Mouse (Mus musculus): ENCODE measurements around the gene Canx. TPM values are rescaled to one million over a fixed set of nuclear protein-coding genes. Genes with fewer than 3 reads are reported as not detected.
"Not testable (repeated sequence)": the region's sequence is repeated elsewhere in the genome, so short reads cannot be mapped to it uniquely, and the experiment has no call there.

Canx gene
- polyA plus RNA-seq, 1 experiment from 2014 or later: 267 TPM

DNA sequence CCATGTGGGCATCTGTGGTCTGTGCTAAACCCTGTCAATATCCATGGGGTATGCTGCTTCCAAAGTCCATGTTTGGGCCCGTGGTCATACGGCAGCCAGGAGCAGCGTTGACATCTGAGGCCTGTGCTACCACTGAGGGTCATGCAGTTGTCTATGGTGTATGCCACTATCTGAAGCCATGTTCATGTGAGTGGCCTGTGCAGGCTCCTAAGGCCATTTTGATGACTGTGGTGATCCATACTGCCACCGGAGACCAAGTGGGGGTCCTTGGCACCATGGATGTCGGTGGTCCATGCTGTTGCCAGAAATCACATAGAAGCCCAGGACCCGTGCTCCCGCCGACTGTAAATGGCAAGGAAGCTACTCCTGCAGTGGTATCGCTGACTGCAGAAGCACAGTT, 42.1 kb upstream of the Canx start:
- Histone ChIP-seq H3K9me3 (ENCODE audit: control insufficient read depth, low read length) (no peaks in the 10 kb centered on the region), H3K27me3 (replicated peaks; ENCODE audit: control insufficient read depth, insufficient read depth, low read length) (no peaks in the 10 kb centered on the region), H3K4me1 (replicated peaks; ENCODE audit: control insufficient read depth, insufficient read depth, low read length) (no peaks in the 10 kb centered on the region), H3K9ac (ENCODE audit: low read depth, low read length) (no peak overlapping the region), H3K4me3 (ENCODE audit: low read depth, low read length) (no peak overlapping the region), H3K4me2 (no peak overlapping the region), H3K27ac (ENCODE audit: low read depth, low read length) (no peak overlapping the region), H3K36me3 (ENCODE audit: control insufficient read depth, insufficient read depth, low read length) (no peaks in the 10 kb centered on the region)
- no peak for DNase-seq (ENCODE audit: low spot score)
- ATAC-seq (replicated peaks; ENCODE audit: low FRiP score): no peak
- WGBS: 88% methylated on average over 9 of the region's 9 CpGs

DNA sequence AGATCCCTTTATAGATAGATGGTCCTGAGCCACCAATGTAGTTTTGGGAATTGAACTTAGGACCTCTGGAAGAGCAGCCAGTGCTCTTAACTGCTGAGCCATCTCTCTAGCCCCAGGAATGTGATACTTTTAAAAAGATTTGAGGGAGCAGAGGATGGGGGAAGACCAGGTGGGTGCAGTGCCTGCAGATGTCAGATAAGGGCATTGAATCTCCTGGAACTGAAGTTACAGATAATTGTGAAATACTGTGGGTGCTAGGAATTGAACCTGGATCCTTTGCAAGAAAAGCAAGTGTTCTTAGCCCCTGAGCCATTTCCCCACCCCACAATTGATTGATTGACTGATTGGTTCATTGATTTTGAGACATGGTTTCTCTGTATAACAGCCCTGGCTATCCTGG, 39.8 kb upstream of the Canx start:
- Histone ChIP-seq H3K4me3 (ENCODE audit: low read depth, low read length) (no peak overlapping the region), H3K4me2 (no peak overlapping the region), H3K36me3 (ENCODE audit: control insufficient read depth, insufficient read depth, low read length) (no peaks in the 10 kb centered on the region), H3K9me3 (ENCODE audit: control insufficient read depth, low read length) (no peaks in the 10 kb centered on the region), H3K9ac (ENCODE audit: low read depth, low read length) (no peak overlapping the region), H3K27ac (ENCODE audit: low read depth, low read length) (no peak overlapping the region), H3K4me1 (replicated peaks; ENCODE audit: control insufficient read depth, insufficient read depth, low read length) (no peaks in the 10 kb centered on the region), H3K27me3 (replicated peaks; ENCODE audit: control insufficient read depth, insufficient read depth, low read length) (0 out of 2 replicates have a peak, but pooled peaks cover 3% of the 10 kb centered on the region)
- no peak for DNase-seq (ENCODE audit: low spot score)
- no peak for ATAC-seq (replicated peaks; ENCODE audit: low FRiP score)

DNA sequence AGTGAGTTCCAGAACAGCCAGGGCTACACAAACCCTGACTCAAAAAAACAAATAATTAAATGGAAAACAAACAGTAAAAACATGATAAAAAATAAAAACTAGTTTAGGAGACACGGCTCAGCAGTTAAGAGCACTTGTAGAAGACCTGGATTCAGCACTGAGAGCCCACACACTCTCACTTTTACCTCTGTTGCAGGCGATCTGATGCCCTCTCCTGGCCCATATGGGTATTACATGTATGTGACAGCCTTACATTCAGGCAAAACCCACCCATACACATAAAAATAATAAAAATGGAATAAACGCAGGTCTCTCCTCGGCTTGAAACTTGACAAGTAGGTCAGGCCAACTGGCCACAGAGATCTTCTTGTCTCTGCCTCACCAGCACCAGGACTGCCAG, 39.1 kb upstream of the Canx start:
- H3K27ac ChIP-seq (ENCODE audit: low read depth, low read length): no peak overlapping the region
- 7% methylated on average over 4 of the region's 4 CpGs for WGBS
- no peak; the same call in 1 of the 2 replicates for ATAC-seq (replicated peaks; ENCODE audit: low FRiP score)

DNA sequence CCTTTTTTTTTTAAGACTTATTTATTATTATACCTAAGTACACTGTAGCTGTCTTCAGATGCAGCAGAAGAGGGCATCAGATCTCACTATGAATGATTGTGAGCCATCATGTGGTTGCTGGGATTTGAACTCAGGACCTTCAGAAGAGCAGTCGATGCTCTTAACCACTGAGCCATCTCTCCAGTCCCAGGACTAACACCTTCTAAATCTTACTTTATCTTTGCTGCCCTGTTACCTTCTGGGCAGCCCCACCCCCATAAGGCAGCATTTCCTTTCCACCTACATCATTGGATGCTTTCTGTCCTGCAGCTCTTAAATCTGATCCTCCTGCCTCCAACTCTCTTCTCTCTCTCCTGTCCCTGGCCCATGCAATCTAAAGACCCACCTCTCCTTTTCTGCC, 35.8 kb upstream of the Canx start:
- H3K27me3 ChIP-seq (replicated peaks; ENCODE audit: control insufficient read depth, insufficient read depth, low read length); H3K27ac ChIP-seq (ENCODE audit: low read depth, low read length); H3K4me1 ChIP-seq (replicated peaks; ENCODE audit: control insufficient read depth, insufficient read depth, low read length); H3K9ac ChIP-seq (ENCODE audit: low read depth, low read length); H3K36me3 ChIP-seq (ENCODE audit: control insufficient read depth, insufficient read depth, low read length); H3K4me2 ChIP-seq; ATAC-seq (replicated peaks; ENCODE audit: low FRiP score); DNase-seq (ENCODE audit: low spot score); H3K4me3 ChIP-seq (ENCODE audit: low read depth, low read length); H3K9me3 ChIP-seq (ENCODE audit: control insufficient read depth, low read length): not testable (repeated sequence)
- WGBS: 69% methylated on average over 1 of the region's 1 CpGs

More for the DNA sequence above, 39.1 kb upstream of the Canx start:
- H3K4me1 ChIP-seq (replicated peaks; ENCODE audit: control insufficient read depth, insufficient read depth, low read length): 0 out of 2 replicates have a peak, but pooled peaks cover 5% of the 10 kb centered on the region
- peaks cover 4% of the 10 kb centered on the region; the same call in 1 of the 2 replicates for H3K27me3 ChIP-seq (replicated peaks; ENCODE audit: control insufficient read depth, insufficient read depth, low read length)
- no peak overlapping the region for H3K4me2 ChIP-seq
- H3K4me3 ChIP-seq (ENCODE audit: low read depth, low read length): no peak overlapping the region
- H3K9ac ChIP-seq (ENCODE audit: low read depth, low read length): no peak overlapping the region
- no peaks in the 10 kb centered on the region for H3K9me3 ChIP-seq (ENCODE audit: control insufficient read depth, low read length)
- DNase-seq (ENCODE audit: low spot score): no peak
- H3K36me3 ChIP-seq (ENCODE audit: control insufficient read depth, insufficient read depth, low read length): no peaks in the 10 kb centered on the region

DNA sequence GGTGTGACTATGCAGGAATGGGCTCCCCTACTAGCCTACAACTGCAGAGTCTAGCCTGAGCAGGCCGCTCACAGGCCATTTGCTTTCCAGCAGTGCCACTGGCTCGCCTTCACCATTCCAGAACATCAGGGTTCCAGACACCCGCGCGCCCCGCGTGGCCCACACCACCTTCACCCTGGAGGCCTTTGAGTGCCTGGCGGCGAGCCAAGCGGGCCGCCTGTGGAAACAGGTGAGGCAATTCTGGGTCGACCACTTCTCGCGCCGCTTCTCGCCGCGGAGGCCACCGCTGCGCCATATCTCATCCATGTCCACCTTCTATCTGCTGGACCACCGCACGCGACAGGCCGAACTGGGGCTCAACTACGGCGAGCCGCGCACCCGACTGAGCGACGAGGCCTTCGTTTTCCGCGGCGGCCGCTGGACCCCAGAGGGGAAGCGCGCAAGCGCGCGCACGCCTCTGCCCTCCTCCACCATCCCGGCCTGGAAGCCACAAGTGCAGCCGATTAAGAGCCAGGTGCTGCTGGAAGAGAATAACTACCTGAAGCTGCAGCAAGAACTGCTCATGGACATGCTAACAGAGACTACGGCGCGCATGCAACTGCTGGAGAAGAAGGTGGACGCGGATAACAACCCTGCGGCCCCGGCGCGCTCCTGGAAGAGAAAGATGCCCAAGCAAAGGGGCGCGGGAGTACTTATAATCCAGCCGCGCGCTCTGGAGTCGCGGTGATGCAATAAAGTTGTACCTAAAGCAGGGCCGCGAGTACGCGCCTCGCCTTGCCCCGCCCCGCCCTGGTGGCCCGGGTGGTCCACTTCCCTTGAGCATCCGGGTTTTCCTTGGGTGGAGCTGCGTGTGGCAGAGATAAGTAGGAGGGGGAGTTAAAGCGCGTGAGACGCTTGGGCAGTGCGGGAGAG, 33.7 kb upstream of the Canx start:
- Histone ChIP-seq H3K9me3 (ENCODE audit: control insufficient read depth, low read length) (no peaks in the 10 kb centered on the region), H3K36me3 (ENCODE audit: control insufficient read depth, insufficient read depth, low read length) (no peaks in the 10 kb centered on the region), H3K4me1 (replicated peaks; ENCODE audit: control insufficient read depth, insufficient read depth, low read length) (peaks cover 9% of the 10 kb centered on the region; the same call in 1 of the 2 replicates), H3K4me2 (peak overlapping the region; percentile 89), H3K9ac (ENCODE audit: low read depth, low read length) (peak overlapping the region; percentile 69), H3K4me3 (ENCODE audit: low read depth, low read length) (peak overlapping the region; percentile 68), H3K27ac (ENCODE audit: low read depth, low read length) (no peak overlapping the region), H3K27me3 (replicated peaks; ENCODE audit: control insufficient read depth, insufficient read depth, low read length) (peaks cover 7% of the 10 kb centered on the region; the same call in 1 of the 2 replicates)
- 4% methylated on average over 74 of the region's 74 CpGs for WGBS
- DNase-seq (ENCODE audit: low spot score) (peak; percentile 72), ATAC-seq (replicated peaks; ENCODE audit: low FRiP score) (peak; percentile 48; the same call in 1 of the 2 replicates)

DNA sequence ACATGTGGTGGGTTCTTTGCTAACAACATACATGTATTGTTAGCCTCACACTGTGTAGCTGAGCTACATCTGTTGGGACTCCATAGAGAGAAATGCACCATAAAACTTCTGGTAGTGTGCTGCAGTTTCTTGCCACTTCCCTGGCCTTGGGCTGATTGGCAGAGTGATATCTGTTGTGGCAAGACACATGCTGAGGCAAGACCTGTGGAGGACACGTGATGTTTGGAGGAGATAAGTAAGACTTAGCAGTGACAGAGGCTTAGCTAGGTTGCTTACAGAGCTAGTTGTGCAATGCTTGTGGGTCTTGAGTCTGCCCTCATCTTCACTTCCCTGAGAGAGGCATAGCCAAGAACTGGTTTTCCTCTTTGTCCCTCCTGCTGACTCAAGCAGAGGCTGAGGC, 29.9 kb upstream of the Canx start:
- H3K27me3 ChIP-seq (replicated peaks; ENCODE audit: control insufficient read depth, insufficient read depth, low read length): peaks cover 4% of the 10 kb centered on the region; the same call in 1 of the 2 replicates
- 36% methylated on average over 1 of the region's 1 CpGs for WGBS
- ATAC-seq (replicated peaks; ENCODE audit: low FRiP score) (no peak; the same call in 1 of the 2 replicates), DNase-seq (ENCODE audit: low spot score) (no peak)
- H3K9me3 ChIP-seq (ENCODE audit: control insufficient read depth, low read length): no peaks in the 10 kb centered on the region
- H3K4me2 ChIP-seq: no peak overlapping the region
- H3K27ac ChIP-seq (ENCODE audit: low read depth, low read length): no peak overlapping the region
- H3K4me1 ChIP-seq (replicated peaks; ENCODE audit: control insufficient read depth, insufficient read depth, low read length): peaks cover 9% of the 10 kb centered on the region; the same call in 1 of the 2 replicates
- H3K4me3 ChIP-seq (ENCODE audit: low read depth, low read length): no peak overlapping the region
- H3K9ac ChIP-seq (ENCODE audit: low read depth, low read length): no peak overlapping the region
- no peaks in the 10 kb centered on the region for H3K36me3 ChIP-seq (ENCODE audit: control insufficient read depth, insufficient read depth, low read length)

DNA sequence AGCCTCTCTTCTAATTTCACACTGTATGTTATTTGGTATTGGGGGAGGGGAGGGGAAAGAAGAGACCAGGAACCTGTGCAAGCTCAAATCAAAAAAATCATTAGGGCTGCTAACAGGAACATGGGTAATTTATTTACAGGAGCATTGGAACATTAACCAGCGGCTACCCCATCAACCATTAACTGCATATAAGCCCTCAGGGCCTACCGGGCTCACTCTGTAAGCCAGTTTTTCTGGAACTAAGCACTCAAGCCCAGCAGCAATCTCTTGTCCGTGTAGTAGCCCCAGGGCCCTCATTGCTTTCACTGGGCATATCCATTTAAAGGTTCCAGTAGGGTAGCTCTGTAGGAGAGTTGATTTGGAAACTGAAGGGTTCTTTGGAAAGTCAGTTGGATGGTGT, 29.4 kb upstream of the Canx start:
- no peak overlapping the region for H3K4me3 ChIP-seq (ENCODE audit: low read depth, low read length)
- peaks cover 7% of the 10 kb centered on the region; the same call in 1 of the 2 replicates for H3K4me1 ChIP-seq (replicated peaks; ENCODE audit: control insufficient read depth, insufficient read depth, low read length)
- DNase-seq (ENCODE audit: low spot score) (no peak), ATAC-seq (replicated peaks; ENCODE audit: low FRiP score) (no peak)
- H3K4me2 ChIP-seq: no peak overlapping the region
- peaks cover 3% of the 10 kb centered on the region; the same call in 1 of the 2 replicates for H3K27me3 ChIP-seq (replicated peaks; ENCODE audit: control insufficient read depth, insufficient read depth, low read length)
- no peaks in the 10 kb centered on the region for H3K36me3 ChIP-seq (ENCODE audit: control insufficient read depth, insufficient read depth, low read length)
- H3K9me3 ChIP-seq (ENCODE audit: control insufficient read depth, low read length): no peaks in the 10 kb centered on the region
- 66% methylated on average over 3 of the region's 3 CpGs for WGBS
- no peak overlapping the region for H3K9ac ChIP-seq (ENCODE audit: low read depth, low read length)
- no peak overlapping the region for H3K27ac ChIP-seq (ENCODE audit: low read depth, low read length)

DNA sequence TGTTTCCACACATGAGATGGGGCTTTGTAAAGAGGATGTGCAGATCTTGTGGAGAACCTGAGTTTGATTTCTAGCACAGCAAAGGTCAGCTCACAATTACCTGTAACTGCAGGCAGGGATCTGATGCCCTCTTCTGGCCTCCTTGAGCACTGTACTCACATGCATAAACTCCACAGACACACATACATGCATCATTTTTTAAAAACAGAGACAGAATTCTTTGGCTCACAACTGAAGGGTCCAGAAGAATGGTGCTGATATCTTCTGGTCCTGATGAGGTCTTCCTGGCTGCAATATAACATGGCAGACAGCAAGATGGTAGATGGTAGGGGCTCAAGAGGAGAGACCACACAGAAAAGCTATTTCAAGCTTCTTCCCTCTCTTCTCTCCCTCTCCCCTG, 28.7 kb upstream of the Canx start, which contains the start of gene Cby3:
TSS of gene Cby3 (plus strand) at position 301 of the 400 bp plus-strand sequence.
- Histone ChIP-seq H3K27ac (ENCODE audit: low read depth, low read length) (no peak within 1 kb of the TSS), H3K9me3 (ENCODE audit: control insufficient read depth, low read length) (no peaks in the 10 kb centered on the region), H3K27me3 (replicated peaks; ENCODE audit: control insufficient read depth, insufficient read depth, low read length) (0 out of 2 replicates have a peak, but pooled peaks cover 3% of the 10 kb centered on the region), H3K4me1 (replicated peaks; ENCODE audit: control insufficient read depth, insufficient read depth, low read length) (peaks cover 3% of the 10 kb centered on the region; the same call in 1 of the 2 replicates), H3K4me3 (ENCODE audit: low read depth, low read length) (no peak within 1 kb of the TSS), H3K4me2 (no peak within 1 kb of the TSS), H3K9ac (ENCODE audit: low read depth, low read length) (no peak within 1 kb of the TSS), H3K36me3 (ENCODE audit: control insufficient read depth, insufficient read depth, low read length) (no peaks in the 10 kb centered on the region)
- DNase-seq (ENCODE audit: low spot score) (no peak), ATAC-seq (replicated peaks; ENCODE audit: low FRiP score) (no peak)

Measured in liver, embryonic 11.5 days (tissue).